Mouse (Mus musculus) left cerebral cortex, adult 8-10 months (tissue): Measurements from ENCODE around the gene Tmem222. TPM values are rescaled to one million over a fixed set of nuclear protein-coding genes. Genes with fewer than 3 reads are reported as not detected.

Experiments
- DNase-seq, 2 experiments: peaks; one replicate each; pipeline ENCODE4 v3.0.0; 2022; ENCODE audit warnings: low spot score in 2 of 2
- total RNA-seq, 4 experiments: library from RNA; stranded (reverse); gene quantifications; 2 replicates each; pipeline ENCODE4 v1.2.4; 2022

Tmem222 gene
- total RNA-seq: 10 to 100 TPM; 84.3 to 91.2 (median 87.4) TPM

DNA sequence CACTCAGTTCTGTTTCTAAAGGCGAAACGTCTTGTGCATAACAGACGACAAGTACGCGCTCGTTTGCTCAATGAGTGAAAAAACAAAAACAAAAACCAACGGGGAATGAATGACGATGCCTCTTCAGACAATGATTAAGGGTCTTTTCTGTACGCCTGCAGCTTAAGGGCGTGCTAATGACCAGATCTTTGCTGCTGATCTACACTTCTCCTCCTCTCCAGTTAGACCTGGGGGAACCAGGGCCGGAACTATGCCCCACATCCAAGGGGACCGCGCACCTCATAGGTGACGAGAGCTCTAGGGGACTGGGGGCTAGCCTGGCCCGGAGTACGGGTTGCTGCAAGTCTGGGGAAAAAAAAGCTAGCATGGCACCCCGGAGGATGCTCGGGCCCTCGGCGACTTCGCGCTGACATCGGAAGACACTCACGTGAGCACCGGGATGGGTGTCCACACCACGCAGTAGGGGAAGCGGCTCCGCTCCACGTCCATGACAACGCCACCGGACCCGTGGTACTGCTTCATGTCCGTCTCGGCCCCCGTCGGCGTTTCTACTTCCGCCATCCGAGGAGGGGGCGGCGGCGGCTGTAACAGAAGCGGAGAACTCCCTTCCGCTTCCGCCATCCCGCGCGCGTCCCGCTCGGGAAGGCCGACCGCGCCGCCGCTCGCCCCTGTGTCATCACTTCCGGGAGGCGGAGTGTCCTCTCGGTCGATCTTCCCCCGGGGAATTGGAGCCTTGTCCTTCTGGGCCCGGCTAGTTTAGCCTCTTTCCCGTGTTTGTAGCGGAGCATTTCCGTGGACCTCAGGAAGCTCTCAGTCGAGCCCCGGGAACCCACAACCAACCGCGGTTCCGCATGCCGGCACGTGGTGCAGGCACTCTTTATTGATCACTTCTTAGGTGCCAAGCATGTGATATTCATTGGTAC, at the start of gene Tmem222:
Gene Tmem222, minus strand, starts transcription at position 689 of the 923 bp plus-strand sequence.
- DNase-seq: peak; percentile 93 to 96

DNA sequence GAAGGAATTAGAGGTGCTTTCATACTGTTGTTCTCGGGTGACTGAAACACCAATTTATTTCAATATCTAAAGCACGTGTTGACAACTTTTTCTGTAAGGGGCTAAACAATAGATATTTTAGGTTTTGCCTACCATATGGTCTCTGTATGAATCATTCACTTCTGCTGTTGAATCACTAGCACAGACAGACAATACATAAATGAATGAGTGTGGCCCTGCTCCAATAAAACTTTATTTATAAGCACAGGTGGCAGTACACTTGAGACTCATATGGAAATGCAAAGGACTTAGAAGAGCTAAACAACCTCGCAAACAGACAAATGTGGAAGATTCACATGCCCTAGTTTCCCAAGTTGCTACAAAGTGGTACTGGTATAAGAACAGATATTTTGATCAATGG, 42.1 kb upstream of the Tmem222 start:
- no peak for DNase-seq

DNA sequence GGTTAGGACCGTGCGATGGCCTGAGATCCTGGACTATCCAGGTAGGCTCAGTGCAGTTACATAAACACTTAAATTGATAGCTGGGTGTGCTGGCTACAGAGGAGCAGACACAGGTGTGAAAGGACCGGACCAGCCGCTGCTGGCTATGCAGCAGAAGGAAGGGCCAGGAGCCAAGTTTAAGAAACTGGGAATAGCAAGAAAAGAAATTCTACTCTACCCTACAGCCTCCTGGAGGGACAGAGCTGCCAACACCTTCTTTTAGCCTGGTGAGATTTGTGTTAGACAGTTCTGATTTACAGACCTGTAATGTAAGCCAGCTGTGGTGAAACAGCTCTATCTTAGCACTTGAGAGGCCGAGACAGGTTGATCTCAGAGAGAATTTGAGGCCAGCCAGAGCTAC, 38.4 kb upstream of the Tmem222 start:
- no peak for DNase-seq

DNA sequence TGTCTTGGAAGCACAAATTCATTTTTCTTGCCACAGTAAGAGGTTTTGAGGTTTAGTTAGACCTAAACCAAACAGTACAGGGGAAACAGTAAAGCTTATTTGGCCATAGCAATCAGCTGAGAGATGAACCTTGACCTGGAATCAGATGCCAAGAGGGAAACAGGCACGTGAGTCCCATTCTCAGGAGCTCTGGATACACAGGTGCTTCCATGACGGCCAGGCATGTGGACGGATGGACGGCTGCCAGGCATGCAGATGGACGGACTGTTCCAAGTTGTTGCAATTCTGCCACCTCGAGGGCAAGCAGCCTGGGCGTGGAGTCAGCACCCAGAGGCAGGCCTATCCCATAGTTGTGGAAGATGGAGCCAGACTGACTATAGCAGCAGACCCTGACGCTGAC, 37.3 kb upstream of the Tmem222 start:
- no peak for DNase-seq

DNA sequence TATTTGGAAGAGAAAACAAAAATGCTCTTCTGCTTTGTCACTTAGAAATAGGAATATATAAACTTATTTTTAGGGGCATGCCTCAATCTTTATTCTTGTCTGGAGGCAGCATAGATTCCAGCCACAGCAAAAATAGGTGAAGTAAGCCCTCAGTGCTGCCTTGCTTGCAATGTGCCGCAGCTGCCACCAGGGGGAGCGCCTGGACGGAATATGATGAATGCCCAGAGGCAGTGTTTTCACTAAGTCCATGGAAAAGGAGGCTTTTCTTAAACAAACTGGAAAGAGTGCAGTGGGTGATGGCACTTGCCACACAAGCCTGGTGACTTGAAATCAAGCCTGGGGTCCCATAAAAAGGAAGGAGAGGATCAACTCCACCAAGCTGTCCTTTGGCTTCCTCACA, 32.4 kb upstream of the Tmem222 start:
- DNase-seq: peak; percentile 62 to 90

DNA sequence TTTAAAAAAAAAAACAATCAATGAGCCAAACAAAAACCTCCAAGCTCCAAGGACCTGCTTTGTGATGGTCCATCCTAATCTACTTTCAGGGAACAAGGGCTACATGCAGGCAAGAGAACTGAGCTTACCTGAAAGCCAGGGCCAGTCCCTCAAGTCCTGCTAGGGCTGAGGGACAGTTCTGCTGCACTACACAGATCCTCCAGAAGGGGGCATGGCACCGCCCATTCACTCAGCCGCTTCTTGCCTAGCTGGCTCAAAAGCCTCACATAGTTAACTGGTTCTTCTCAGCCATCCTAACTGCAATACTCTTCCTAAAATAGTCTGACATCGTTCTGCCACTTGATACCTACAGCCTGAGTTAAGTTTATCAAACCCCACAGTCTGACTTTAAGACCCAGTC, 29.7 kb upstream of the Tmem222 start:
- DNase-seq: no peak

DNA sequence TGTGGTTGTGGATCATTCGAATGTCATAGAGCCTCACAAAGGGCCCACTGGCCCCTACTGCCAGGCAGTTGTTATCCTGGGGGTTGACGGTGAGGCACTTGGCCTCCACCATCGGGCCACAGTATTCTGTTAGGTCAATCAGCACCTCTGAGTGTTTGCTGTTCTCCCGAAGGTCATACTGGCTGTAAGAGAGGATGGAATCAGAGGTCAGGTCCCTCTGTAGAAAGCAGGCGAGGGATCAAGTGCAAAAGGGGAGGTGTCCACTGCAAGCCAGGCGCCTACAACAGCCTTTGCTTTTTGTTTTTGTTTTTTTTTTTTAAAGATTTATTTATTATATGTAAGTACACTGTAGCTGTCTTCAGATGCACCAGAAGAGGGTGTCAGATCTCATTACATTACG, 28.2 kb upstream of the Tmem222 start:
- DNase-seq: no peak

DNA sequence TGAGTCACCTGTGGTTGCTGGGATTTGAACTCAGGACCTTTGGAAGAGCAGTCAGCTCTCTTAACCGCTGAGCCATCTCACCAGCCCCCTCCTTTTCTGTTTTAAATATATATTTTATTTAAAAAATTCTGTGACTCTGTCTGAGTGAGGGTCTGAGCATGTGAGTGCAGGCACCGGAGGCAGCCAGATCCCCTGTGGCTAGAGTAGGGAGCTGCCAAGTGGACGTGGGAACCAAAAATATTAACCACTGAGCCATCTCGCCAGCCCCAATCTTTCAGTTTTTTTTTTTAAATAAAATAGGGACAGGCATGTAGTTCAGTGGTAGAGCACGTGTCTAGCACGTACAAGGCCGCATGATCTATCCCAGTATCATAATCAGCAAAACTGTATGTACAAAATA, 27.2 kb upstream of the Tmem222 start:
- no peak for DNase-seq

DNA sequence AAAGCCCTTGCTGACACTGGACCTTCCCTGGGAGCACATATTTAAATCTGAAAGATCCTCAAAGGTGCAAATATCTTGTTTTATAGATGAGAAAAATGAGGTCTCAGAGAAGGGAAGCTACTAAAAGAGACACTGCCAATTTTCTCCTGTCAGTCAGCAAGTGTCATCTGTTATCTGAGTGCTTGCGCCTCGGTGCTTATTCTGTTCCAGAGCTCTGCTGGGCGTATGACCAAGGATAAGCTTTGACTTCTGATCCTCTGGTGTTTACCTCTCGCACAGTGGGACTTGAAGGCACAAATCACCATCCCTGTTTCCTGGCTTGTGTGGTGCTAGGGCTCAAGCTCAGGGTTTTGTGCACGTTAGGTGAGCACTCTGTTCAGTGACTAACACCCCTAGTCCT, 25.1 kb upstream of the Tmem222 start:
- DNase-seq: no peak

- peak in 1 of 2 experiments; percentile 64 for DNase-seq
These were observed 24.2 kb upstream of the Tmem222 start for GRCm38 (mm10) chr4:133301802-133302201.

DNA sequence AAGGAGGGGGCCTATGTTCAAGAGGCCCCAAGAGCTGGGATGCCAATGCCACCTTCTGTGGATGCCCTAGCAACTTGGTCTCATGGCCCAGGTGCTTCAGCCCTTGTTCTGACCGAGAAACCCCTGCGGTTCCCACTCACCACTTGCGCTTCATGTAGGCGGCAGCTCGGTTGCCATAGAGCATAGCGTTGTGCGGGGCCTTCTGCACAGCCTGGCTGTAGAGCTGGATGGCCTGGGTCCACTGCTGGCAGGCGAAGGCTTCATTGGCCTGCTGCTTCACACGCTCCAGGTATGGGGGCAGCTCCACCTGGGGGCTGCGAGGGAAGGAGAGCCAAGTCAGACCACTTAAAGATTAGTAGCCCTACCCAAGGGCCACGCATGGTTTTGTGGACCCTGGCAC, 22.8 kb upstream of the Tmem222 start:
- DNase-seq: no peak

DNA sequence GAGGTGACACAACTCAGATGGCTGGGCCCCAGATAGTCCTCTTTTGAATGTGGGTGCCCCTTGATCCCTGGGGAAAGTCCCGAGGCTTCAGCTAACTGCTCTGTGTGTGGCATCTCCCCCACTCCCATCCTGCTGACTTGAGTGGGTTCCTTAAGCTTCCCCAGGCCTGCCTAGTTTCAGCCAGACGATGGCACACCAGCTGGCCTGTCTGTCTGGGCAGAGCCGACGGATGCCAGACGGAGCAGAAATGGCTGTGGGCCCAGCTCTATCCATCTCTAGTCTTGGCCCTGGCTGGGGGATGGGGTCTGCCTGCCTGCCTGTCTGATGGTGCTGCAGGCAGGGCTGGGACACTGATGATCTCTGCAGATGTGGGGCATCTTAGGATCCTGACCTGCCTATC, 22.1 kb upstream of the Tmem222 start:
- DNase-seq: peak in 1 of 2 experiments; percentile 85

DNA sequence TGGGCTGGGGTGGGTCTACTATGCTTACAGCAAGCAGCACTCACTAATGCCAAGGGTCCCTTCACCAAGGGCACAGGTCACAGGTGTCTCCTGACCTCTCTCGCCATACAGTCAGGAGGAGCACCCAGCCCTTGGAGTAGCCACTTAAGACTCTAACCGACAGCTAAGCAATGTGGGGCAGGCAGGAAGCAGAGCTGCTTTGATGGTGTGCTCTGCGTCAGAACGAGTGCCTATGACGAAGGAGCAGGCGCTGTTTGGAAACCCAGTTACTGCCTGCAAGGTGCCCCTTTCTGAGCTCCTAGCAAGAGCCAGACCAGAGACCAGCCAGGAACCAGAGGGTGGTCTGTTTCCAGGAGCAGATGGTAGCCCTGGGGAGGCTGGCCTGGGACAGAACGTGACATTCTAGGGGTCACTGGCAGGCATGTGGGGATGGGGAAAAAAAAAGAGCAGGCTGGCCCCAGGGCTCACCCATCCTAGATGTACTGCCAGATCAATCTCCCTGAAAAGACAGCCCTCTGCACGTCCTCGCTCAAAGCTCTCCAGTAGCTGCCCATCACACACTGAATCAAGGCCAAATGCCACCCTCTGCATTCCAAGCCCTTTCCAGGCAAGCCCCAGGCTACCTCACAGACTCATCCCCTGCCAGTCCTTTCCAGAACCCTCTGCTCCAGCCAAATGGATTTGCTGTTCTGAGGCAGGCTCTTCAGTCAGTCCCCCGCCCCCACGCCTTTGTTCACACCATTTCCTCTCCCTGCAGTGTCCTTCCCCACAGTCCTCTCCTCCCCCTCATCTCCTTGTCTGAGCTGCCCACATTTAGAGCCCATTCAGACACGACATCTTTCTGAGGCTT, 21.1 kb upstream of the Tmem222 start:
- DNase-seq: peak in 1 of 2 experiments; percentile 94

DNA sequence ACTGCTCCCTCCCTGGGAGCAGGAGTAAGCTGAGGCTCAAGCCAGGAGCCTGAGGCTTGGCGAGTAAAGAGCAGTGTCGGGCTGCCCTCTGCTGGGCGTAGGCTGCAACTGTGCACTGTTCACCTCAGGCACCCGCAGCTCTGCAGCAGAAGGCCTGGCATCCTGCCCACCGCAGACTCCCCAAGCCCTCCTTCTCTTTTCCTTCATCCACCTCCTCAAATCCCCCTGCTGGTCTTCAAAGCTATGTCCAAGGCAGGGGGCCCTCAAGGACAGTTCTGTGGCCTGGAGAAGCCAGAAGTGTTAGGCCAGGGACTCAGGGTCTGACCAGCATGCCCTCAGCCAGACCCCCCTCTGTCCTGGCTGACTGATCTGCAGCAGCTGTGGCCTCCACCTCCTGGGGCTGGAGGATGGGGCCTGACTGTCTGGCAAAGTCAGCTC, 20.2 kb upstream of the Tmem222 start:
- peak; percentile 72 to 78 for DNase-seq

- DNase-seq: no peak
These were observed 19.8 kb upstream of the Tmem222 start for GRCm38 (mm10) chr4:133297360-133297759.

GRCm38 (mm10) chr4:133294084-133294483, 16.5 kb upstream of the Tmem222 start:
- DNase-seq: no peak

DNA sequence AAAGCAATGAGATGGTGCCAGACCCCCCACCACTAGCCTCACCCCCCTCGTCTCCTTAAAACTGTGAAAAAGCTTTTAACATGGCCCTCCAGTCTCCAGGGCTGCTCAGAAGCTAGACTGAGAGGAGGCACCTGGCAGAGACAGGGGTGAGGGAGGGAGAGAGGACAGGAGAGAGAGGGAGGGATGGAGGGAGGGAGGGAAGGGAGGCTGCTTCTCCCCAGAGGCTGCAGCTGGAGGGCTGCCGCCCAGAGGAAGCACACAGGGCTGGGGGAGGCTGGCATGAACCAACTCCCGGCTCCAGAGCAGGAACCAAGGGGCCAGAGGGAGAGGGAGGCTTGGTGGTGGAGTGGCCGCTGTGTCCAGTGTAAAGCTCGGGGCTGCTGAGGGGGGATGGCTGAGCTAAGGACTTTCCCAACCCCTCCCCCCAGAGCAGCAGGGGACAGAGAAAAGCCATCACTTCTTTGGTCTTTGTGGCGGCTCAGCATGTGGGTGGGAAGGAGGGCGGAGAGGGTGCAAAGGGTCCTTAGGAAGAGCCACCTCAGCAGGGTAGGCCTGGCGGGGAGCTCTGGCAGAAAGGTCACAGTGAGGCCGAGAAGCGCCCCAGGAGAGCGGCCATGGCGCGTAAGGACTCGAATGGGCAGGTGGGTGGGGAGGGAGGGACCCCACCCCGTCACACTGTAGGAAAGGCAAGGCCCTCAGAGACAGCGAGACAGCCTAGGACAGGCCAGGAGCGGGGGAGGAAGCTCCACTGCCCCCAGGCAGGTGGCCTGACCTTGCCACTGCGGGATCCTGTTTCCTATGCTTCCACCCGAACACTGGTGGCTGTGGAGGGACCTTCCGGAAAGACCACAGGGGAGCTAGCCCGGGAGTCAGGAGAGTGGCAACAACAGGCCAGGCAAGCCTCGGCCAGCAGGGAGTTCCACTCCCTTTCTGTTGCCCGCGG, 15.6 kb upstream of the Tmem222 start:
- no peak for DNase-seq

- no peak for DNase-seq
These were observed 14.8 kb upstream of the Tmem222 start for GRCm38 (mm10) chr4:133292405-133292804.

DNA sequence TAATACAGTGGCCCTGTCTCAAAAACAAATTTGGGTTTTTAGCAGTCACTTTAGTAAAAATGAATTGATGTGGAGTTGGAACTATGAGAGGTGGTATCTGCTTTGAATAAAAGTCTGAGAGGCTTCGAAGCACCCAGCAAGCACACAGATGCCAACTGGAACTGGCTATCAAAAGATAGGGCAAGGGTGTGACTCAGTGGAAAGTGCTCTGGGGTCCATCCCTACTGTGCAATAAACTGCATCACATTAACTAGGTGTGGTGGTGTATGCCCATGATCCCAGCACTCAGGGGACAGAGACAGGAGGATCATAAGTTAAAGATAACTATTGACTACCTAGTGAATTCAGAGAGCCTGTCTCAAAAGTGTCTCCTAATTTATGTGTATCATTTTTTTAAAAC, 13.7 kb upstream of the Tmem222 start:
- DNase-seq: no peak

DNA sequence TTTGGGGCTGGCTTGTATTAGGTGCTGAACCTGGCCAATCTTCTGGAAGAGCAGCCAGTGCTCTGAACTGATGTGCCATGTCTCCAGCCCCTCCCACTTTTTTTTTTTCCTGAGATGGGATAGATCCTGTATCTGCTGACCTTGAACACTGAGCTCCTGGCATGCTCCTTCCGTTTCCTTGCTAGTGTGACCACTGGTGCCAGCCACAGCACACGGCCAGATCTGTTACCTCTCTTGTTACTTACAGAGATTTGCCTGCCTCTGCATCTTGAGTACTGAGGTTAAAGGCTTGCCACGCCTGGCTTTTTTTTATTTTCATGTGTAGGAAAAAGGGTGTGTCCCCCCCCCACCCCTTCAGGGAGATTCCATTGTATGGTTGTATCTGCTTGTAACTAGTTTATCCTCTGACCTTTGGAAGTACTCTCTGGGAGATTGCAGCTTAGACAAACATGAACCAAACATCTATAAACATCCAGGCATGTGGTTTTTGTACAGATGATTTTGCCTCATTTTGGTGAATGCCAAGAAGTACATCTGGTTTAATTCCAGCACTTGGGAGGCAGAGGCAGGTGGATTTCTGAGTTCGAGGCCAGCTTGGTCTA, 9.0 kb upstream of the Tmem222 start:
- no peak for DNase-seq

DNA sequence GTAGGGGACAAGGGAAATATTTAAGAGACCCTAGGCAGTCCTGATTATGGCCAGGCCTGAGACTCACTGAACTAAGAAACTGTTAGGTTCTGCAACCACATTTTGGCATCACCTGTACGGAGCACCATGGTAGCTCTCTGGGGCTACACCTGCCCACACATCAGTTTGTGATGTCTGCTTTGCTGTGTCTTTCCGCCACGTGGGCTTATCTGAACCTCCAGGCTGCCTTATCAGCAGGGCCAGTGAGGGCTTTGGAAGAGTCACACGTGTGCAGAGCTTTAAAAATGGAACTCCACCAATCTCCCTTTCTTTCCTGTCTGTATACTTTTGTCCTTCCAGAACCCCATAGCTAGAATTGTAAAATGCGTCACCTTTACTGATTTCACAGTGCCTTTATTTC, 8.4 kb upstream of the Tmem222 start:
- no peak for DNase-seq
